Mouse (Mus musculus): ENCODE results near the gene Ntsr1. TPM values are rescaled to one million over a fixed set of nuclear protein-coding genes. Genes with fewer than 3 reads are reported as not detected.

Gene Ntsr1
- polyA plus RNA-seq, 1 experiment from 2014 or later, result 1.9 TPM

DNA sequence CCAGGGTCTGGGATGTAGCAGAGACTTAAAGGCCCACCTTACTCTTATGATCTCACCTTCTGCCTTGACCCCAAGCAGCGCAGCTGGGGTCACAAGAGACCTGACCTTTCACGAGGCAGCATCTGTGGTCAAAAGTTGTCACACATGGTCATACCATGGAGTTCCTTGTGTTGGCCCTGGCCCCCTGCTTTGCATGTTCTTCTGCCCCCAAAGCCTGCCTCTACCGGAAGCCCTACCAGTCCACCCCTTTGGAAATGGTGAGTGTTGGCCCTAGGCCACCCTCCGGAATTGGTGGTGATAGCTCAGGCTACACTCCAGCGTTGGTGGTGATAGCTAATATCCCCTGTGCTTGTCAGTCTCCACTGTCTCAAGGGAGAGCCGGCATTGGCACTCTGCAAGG is 63.5 kb downstream of the Ntsr1 start:
- H3K27ac ChIP-seq (ENCODE audit: low read length), result no peak overlapping the region
- no peak for ATAC-seq (replicated peaks; ENCODE audit: extremely low read depth, insufficient read depth, low FRiP score)
- H3K4me3 ChIP-seq (ENCODE audit: low read length), result no peak overlapping the region
- peaks cover 9% of the 10 kb centered on the region for H3K27me3 ChIP-seq (ENCODE audit: control insufficient read depth, insufficient read depth, low read length)
- 48% methylated on average over 6 of the region's 6 CpGs for WGBS
- peaks cover 2% of the 10 kb centered on the region; the same call in 1 of the 2 replicates for H3K9me3 ChIP-seq (replicated peaks; ENCODE audit: control insufficient read depth, low read length)
- no peaks in the 10 kb centered on the region for H3K36me3 ChIP-seq (ENCODE audit: control insufficient read depth, insufficient read depth)
- no peaks in the 10 kb centered on the region for H3K4me1 ChIP-seq (ENCODE audit: control insufficient read depth, insufficient read depth, low read length)
- H3K4me2 ChIP-seq (ENCODE audit: low read depth, low read length), result no peak overlapping the region
- H3K9ac ChIP-seq (ENCODE audit: low read length), result no peak overlapping the region

DNA sequence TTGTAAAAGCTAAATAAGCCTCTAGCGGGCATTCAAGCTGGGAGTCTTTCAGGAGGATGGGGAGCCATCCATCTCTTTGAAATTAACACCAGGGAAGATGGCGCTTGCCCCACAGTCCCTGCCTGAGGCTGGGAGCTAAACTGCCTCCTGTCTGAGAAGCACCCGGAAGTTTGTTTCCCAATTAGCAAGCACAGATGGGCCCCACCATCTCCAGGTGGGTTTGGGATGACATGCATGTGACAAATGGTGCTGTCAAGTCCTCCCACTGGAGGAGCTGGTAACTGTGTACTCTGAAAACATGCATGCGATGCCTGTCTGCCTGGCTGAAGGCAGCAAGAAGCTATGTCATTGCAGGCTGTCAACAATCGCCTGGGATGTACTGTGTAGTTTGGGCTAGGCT is 64.1 kb downstream of the Ntsr1 start:
- Histone ChIP-seq H3K4me2 (ENCODE audit: low read depth, low read length) (no peak overlapping the region), H3K4me1 (ENCODE audit: control insufficient read depth, insufficient read depth, low read length) (peaks cover 5% of the 10 kb centered on the region), H3K27ac (ENCODE audit: low read length) (no peak overlapping the region), H3K9ac (ENCODE audit: low read length) (no peak overlapping the region), H3K4me3 (ENCODE audit: low read length) (no peak overlapping the region), H3K9me3 (replicated peaks; ENCODE audit: control insufficient read depth, low read length) (peaks cover 2% of the 10 kb centered on the region; the same call in 1 of the 2 replicates), H3K27me3 (ENCODE audit: control insufficient read depth, insufficient read depth, low read length) (peaks cover 9% of the 10 kb centered on the region), H3K36me3 (ENCODE audit: control insufficient read depth, insufficient read depth) (no peaks in the 10 kb centered on the region)
- ATAC-seq (replicated peaks; ENCODE audit: extremely low read depth, insufficient read depth, low FRiP score), result no peak
- WGBS, result 38% methylated on average over 5 of the region's 5 CpGs

DNA sequence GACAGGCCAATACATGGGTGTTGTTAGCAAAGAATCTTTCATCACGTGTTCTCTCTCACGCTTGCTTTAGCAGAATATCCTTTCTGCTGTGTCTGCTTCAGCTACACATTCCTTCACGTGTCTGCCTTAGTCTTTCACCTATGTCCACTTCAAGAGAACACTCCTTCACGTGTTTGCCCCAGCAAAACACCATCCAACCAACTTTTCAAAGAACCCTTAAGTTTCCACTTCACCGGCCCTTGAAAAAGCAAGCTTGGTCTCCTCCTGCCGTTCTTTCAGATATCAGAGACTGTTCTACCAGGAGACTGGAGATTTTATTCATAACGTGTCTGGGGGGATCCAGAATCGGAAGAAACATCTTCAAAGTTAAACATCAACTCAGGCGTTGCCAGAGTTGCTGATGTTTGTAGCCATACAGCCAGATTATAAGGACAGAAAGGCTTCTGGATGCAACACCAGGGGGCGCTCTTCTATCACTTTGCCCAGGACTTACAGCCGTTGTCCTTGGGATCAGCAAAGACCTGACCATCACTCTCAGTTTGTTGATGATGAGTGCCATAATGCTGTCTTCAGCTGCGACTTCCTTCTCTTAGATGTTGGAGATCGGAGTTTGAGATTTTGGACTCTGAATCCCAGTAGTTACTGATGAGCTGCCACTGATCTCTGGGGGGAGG is 66.6 kb downstream of the Ntsr1 start:
- no peak overlapping the region for H3K4me2 ChIP-seq (ENCODE audit: low read depth, low read length)
- no peak overlapping the region for H3K27ac ChIP-seq (ENCODE audit: low read length)
- H3K9ac ChIP-seq (ENCODE audit: low read length), result no peak overlapping the region
- H3K9me3 ChIP-seq (replicated peaks; ENCODE audit: control insufficient read depth, low read length), result no peaks in the 10 kb centered on the region
- H3K4me3 ChIP-seq (ENCODE audit: low read length), result no peak overlapping the region
- 30% methylated on average over 13 of the region's 13 CpGs for WGBS
- peaks cover 9% of the 10 kb centered on the region for H3K27me3 ChIP-seq (ENCODE audit: control insufficient read depth, insufficient read depth, low read length)
- H3K4me1 ChIP-seq (ENCODE audit: control insufficient read depth, insufficient read depth, low read length), result peaks cover 11% of the 10 kb centered on the region
- no peak for ATAC-seq (replicated peaks; ENCODE audit: extremely low read depth, insufficient read depth, low FRiP score)
- H3K36me3 ChIP-seq (ENCODE audit: control insufficient read depth, insufficient read depth), result no peaks in the 10 kb centered on the region

DNA sequence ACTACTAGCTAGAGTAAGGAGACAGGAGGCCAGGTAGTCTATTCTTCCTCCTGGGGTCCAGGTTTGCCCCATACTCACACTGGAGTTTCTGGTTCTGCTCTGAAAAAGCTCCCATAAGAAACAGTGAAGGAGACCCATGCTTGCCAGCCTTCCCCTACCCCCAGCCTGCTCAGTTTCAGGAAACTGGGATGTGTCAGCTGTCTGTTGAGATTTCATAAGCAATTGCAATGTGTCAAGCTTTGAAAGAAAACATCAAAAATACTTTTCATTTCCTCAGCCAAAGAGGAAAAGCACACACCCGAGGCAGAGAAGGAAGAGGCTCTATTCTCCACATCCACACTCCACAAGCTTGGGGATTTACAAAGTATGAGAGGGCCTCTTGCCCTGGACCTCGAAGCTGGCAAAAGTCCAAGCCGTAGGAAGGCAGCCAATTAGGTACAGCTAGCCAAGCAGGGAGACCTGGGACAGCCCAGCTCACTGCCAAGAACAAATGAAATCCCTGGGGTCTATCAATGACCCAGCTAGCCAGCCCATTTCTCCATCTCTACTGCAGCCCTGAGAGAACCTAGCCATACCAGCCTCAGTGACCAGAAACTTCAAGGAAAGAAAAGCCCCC is 69.4 kb downstream of the Ntsr1 start:
- no peak overlapping the region for H3K27ac ChIP-seq (ENCODE audit: low read length)
- peak; percentile 84 for ATAC-seq (replicated peaks; ENCODE audit: extremely low read depth, insufficient read depth, low FRiP score)
- 9% methylated on average over 3 of the region's 3 CpGs for WGBS

DNA sequence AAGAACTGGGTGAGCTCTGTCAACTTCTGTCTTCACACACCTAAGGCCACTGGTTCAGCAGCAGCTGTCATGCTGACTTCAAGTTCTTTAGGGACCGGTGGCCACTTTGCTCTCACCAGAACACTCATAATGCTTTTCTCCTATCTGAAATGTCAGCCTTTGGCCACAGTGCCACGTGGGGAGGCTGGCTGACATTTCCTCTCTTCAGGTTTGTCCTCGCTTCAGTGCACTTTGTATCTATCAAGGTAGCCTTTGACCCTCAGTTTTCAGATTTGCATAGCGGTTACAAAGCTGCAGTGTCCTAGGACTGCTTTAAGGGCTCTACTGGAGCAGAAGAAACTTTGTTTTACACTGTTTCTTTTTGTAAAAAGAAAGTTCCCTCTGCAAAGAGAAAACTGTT is 76.7 kb downstream of the Ntsr1 start:
- Histone ChIP-seq H3K36me3 (ENCODE audit: control insufficient read depth, insufficient read depth) (no peaks in the 10 kb centered on the region), H3K9me3 (replicated peaks; ENCODE audit: control insufficient read depth, low read length) (no peaks in the 10 kb centered on the region), H3K4me3 (ENCODE audit: low read length) (no peak overlapping the region), H3K4me2 (ENCODE audit: low read depth, low read length) (no peak overlapping the region), H3K27ac (ENCODE audit: low read length) (no peak overlapping the region), H3K9ac (ENCODE audit: low read length) (no peak overlapping the region), H3K4me1 (ENCODE audit: control insufficient read depth, insufficient read depth, low read length) (no peaks in the 10 kb centered on the region), H3K27me3 (ENCODE audit: control insufficient read depth, insufficient read depth, low read length) (0 out of 2 replicates have a peak, but pooled peaks cover 3% of the 10 kb centered on the region)
- WGBS, result 46% methylated on average over 4 of the region's 4 CpGs
- no peak for ATAC-seq (replicated peaks; ENCODE audit: extremely low read depth, insufficient read depth, low FRiP score)

More for the DNA sequence above, 69.4 kb downstream of the Ntsr1 start:
- H3K4me2 ChIP-seq (ENCODE audit: low read depth, low read length), result no peak overlapping the region
- H3K4me1 ChIP-seq (ENCODE audit: control insufficient read depth, insufficient read depth, low read length), result peaks cover 11% of the 10 kb centered on the region
- peaks cover 7% of the 10 kb centered on the region; the same call in 1 of the 2 replicates for H3K27me3 ChIP-seq (ENCODE audit: control insufficient read depth, insufficient read depth, low read length)
- H3K36me3 ChIP-seq (ENCODE audit: control insufficient read depth, insufficient read depth), result no peaks in the 10 kb centered on the region
- no peak overlapping the region for H3K9ac ChIP-seq (ENCODE audit: low read length)
- H3K9me3 ChIP-seq (replicated peaks; ENCODE audit: control insufficient read depth, low read length), result no peaks in the 10 kb centered on the region
- no peak overlapping the region for H3K4me3 ChIP-seq (ENCODE audit: low read length)

DNA sequence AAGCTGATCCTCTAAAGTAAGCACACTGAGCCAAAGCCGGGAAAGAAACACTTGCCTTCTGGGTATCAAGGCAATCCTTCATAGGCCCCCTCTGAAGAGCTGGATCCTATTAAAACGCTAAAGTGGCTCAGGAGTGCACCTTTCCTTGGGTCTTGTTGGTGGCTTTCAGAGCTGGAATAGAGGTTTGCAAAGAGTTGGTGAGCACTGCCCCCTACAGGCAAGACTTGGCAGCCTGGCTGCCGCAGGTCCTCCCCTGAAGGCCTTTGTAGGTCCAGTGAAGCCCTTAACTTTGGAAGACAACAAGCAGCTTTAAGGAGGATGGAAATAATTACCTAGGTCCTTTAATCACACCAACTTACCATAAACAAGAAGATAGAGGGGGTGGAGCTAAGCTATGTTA is 78.9 kb downstream of the Ntsr1 start:
- H3K9me3 ChIP-seq (replicated peaks; ENCODE audit: control insufficient read depth, low read length), result no peaks in the 10 kb centered on the region
- no peaks in the 10 kb centered on the region for H3K36me3 ChIP-seq (ENCODE audit: control insufficient read depth, insufficient read depth)
- no peak for ATAC-seq (replicated peaks; ENCODE audit: extremely low read depth, insufficient read depth, low FRiP score)
- no peak overlapping the region for H3K4me3 ChIP-seq (ENCODE audit: low read length)
- 5% methylated on average over 3 of the region's 3 CpGs for WGBS
- H3K27me3 ChIP-seq (ENCODE audit: control insufficient read depth, insufficient read depth, low read length), result 0 out of 2 replicates have a peak, but pooled peaks cover 3% of the 10 kb centered on the region
- no peak overlapping the region for H3K27ac ChIP-seq (ENCODE audit: low read length)
- no peak overlapping the region for H3K4me2 ChIP-seq (ENCODE audit: low read depth, low read length)
- no peak overlapping the region for H3K9ac ChIP-seq (ENCODE audit: low read length)
- peaks cover 10% of the 10 kb centered on the region for H3K4me1 ChIP-seq (ENCODE audit: control insufficient read depth, insufficient read depth, low read length)

DNA sequence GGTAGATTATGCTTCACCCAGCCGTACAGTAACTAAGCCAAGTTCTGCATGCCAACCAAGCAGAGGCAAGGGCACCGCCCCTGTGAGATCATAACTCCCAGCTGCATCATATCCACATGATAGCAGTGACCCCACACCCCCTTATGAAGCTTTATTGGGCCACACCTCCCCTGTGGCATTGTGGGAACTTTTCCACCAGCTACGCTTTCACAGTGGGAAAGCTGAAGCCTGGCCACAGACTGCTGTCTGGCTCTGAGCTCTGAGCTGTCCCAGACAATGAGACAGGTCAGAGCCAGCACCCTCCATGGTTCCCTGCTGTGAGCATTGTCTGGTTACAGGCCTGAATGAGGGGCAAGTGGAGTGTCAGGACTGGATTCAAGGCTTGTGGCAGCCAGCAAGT is 81.2 kb downstream of the Ntsr1 start, which contains the start of gene Mrgbp:
Gene Mrgbp, plus strand, starts transcription at position 303 of the 400 bp plus-strand sequence.
- H3K9ac ChIP-seq (ENCODE audit: low read length), result no peak within 1 kb of the TSS
- no peak within 1 kb of the TSS for H3K4me3 ChIP-seq (ENCODE audit: low read length)
- no peaks in the 10 kb centered on the region for H3K9me3 ChIP-seq (replicated peaks; ENCODE audit: control insufficient read depth, low read length)
- ATAC-seq (replicated peaks; ENCODE audit: extremely low read depth, insufficient read depth, low FRiP score), result no peak
- 0 out of 2 replicates have a peak, but pooled peaks cover 3% of the 10 kb centered on the region for H3K27me3 ChIP-seq (ENCODE audit: control insufficient read depth, insufficient read depth, low read length)
- peaks cover 12% of the 10 kb centered on the region for H3K4me1 ChIP-seq (ENCODE audit: control insufficient read depth, insufficient read depth, low read length)
- peaks cover 4% of the 10 kb centered on the region for H3K36me3 ChIP-seq (ENCODE audit: control insufficient read depth, insufficient read depth)
- H3K4me2 ChIP-seq (ENCODE audit: low read depth, low read length), result no peak within 1 kb of the TSS
- WGBS, result 65% methylated on average over 3 of the region's 3 CpGs
- H3K27ac ChIP-seq (ENCODE audit: low read length), result no peak within 1 kb of the TSS

DNA sequence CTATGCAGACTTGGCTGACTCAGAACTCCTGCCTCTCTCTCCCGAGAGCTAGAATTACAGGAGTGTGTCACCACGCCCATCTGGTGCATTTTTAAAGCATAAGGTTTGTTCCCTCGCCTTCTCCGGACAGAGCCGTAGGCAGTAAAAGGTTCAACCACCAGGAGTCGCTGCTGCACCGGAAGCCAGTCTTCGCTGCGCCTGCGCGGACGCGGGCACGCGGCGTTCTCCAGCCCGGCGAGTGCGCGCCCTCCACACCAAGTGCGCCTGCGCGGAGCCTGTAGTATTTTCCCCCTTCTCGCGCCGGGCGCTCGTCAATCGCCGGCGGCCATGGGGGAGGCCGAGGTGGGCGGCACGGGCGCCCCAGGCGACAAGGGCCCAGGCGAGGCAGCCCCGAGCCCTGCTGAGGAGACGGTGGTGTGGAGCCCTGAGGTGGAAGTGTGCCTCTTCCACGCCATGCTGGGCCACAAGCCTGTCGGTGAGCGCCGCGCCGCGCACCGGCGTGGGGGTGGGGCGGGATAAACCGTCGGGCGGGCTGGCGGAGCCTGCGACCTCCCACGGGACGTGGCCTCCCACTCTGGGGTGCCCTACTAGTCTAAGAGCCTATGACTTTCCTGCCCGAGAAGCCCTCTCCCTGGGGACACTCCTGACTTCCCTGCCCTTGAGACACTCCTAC is 82.8 kb downstream of the Ntsr1 start:
- Histone ChIP-seq H3K27me3 (ENCODE audit: control insufficient read depth, insufficient read depth, low read length) (0 out of 2 replicates have a peak, but pooled peaks cover 3% of the 10 kb centered on the region), H3K9me3 (replicated peaks; ENCODE audit: control insufficient read depth, low read length) (no peaks in the 10 kb centered on the region), H3K4me2 (ENCODE audit: low read depth, low read length) (peak overlapping the region; percentile 87), H3K9ac (ENCODE audit: low read length) (peak overlapping the region; percentile 96), H3K27ac (ENCODE audit: low read length) (peak overlapping the region; percentile 72), H3K36me3 (ENCODE audit: control insufficient read depth, insufficient read depth) (peaks cover 13% of the 10 kb centered on the region), H3K4me1 (ENCODE audit: control insufficient read depth, insufficient read depth, low read length) (peaks cover 12% of the 10 kb centered on the region), H3K4me3 (ENCODE audit: low read length) (peak overlapping the region; percentile 86)
- peak; percentile 82 for ATAC-seq (replicated peaks; ENCODE audit: extremely low read depth, insufficient read depth, low FRiP score)
- WGBS, result 1% methylated on average over 51 of the region's 57 CpGs

DNA sequence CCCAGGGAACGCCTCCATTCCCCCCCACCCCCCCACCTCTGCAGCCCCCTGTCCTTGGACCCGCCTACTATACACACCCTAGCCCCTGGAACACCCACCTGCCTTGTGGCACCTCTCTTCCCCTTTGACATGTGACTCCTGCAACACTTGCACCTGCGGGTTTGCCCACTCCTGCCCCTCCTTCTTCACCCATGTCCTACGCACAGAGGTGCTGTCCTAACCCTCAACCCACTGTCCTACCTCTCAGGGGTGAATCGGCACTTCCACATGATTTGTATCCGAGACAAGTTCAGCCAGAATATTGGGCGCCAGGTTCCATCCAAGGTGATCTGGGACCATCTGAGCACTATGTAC is 83.4 kb downstream of the Ntsr1 start:
- peaks cover 12% of the 10 kb centered on the region for H3K4me1 ChIP-seq (ENCODE audit: control insufficient read depth, insufficient read depth, low read length)
- no peak; the same call in 1 of the 2 replicates for ATAC-seq (replicated peaks; ENCODE audit: extremely low read depth, insufficient read depth, low FRiP score)
- 21% methylated on average over 7 of the region's 7 CpGs for WGBS
- H3K27me3 ChIP-seq (ENCODE audit: control insufficient read depth, insufficient read depth, low read length), result 0 out of 2 replicates have a peak, but pooled peaks cover 2% of the 10 kb centered on the region
- peak overlapping the region; percentile 87 for H3K4me2 ChIP-seq (ENCODE audit: low read depth, low read length)
- H3K36me3 ChIP-seq (ENCODE audit: control insufficient read depth, insufficient read depth), result peaks cover 13% of the 10 kb centered on the region
- H3K4me3 ChIP-seq (ENCODE audit: low read length), result peak overlapping the region; percentile 86
- peak overlapping the region; percentile 96 for H3K9ac ChIP-seq (ENCODE audit: low read length)
- no peaks in the 10 kb centered on the region for H3K9me3 ChIP-seq (replicated peaks; ENCODE audit: control insufficient read depth, low read length)
- no peak overlapping the region for H3K27ac ChIP-seq (ENCODE audit: low read length)
